Mouse (Mus musculus): ENCODE data around the gene Klhl5. TPM values are rescaled to one million over a fixed set of nuclear protein-coding genes. Genes with fewer than 3 reads are reported as not detected.

The Klhl5 gene
- polyA plus RNA-seq, 1 experiment from 2014 or later, result 4.4 TPM

GRCm38 (mm10) chr5:65119918-65120317 is 12.6 kb downstream of the Klhl5 start:
- Histone ChIP-seq H3K27ac (no peak overlapping the region), H3K27me3 (no peaks in the 10 kb centered on the region), H3K9ac (no peak overlapping the region), H3K9me3 (replicated peaks) (no peaks in the 10 kb centered on the region), H3K36me3 (peaks cover 4% of the 10 kb centered on the region; the same call in 1 of the 2 replicates), H3K4me2 (no peak overlapping the region), H3K4me3 (replicated peaks) (no peak overlapping the region), H3K4me1 (replicated peaks) (0 out of 2 replicates have a peak, but pooled peaks cover 6% of the 10 kb centered on the region)
- DNase-seq (no peak), ATAC-seq (ENCODE audit: low read depth) (no peak)
- 22% methylated on average over 3 of the region's 3 CpGs for WGBS (ENCODE audit: insufficient replicate concordance)

DNA sequence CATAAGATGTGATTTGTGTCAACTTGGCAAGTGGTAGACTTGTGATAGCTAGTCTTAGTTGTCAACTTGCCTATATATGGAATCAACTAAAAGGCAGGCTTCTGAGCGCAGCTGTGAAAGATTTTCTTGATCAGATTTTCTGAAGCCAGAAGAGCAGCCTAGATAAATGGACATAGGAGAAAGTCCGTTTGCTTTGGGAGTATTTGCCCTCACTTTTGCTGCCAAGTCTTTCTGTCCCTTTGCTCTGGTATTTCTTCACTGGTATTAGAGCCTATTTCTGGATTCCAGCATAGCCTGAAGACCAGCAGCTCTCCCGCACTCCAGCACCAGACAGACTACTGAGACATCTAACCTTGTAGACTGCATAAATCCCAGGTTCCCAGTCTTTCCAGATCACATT is 15.3 kb downstream of the Klhl5 start:
- no peaks in the 10 kb centered on the region for H3K9me3 ChIP-seq (replicated peaks)
- no peak overlapping the region for H3K4me2 ChIP-seq
- no peaks in the 10 kb centered on the region for H3K27me3 ChIP-seq
- no peaks in the 10 kb centered on the region for H3K36me3 ChIP-seq
- DNase-seq, result no peak
- H3K4me1 ChIP-seq (replicated peaks), result 0 out of 2 replicates have a peak, but pooled peaks cover 2% of the 10 kb centered on the region
- ATAC-seq (ENCODE audit: low read depth), result no peak
- 65% methylated on average over 3 of the region's 3 CpGs for WGBS (ENCODE audit: insufficient replicate concordance)
- H3K9ac ChIP-seq, result no peak overlapping the region
- H3K27ac ChIP-seq, result no peak overlapping the region
- H3K4me3 ChIP-seq (replicated peaks), result no peak overlapping the region

DNA sequence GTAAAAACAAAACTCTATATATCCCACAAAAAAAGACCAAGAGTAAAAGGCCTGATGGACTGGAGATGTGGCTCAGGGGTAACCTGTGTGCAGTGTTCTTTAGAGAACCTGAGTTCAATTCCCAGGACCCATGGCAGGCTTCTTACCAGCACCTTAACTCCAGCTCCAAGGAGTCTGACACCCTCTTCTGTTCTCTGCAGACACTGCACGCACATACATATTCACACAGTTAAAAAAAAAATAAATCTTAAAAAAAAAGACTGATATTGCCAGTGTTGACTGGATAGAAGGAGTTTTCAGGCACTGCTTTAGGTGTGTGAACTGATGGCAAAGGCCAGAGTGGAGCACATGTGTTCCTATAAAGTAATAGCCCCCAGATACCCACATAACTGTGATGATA is 18.8 kb downstream of the Klhl5 start:
- no peak overlapping the region for H3K27ac ChIP-seq
- no peak for ATAC-seq (ENCODE audit: low read depth)
- WGBS (ENCODE audit: insufficient replicate concordance), result 73% methylated on average over 1 of the region's 1 CpGs

GRCm38 (mm10) chr5:65128481-65128880 is 21.1 kb downstream of the Klhl5 start:
- no peak overlapping the region for H3K4me3 ChIP-seq (replicated peaks)
- ATAC-seq (ENCODE audit: low read depth), result no peak
- H3K27ac ChIP-seq, result no peak overlapping the region
- H3K27me3 ChIP-seq, result no peaks in the 10 kb centered on the region
- DNase-seq, result no peak
- WGBS (ENCODE audit: insufficient replicate concordance), result 47% methylated on average over 2 of the region's 2 CpGs
- H3K4me1 ChIP-seq (replicated peaks), result peaks cover 7% of the 10 kb centered on the region; the same call in 1 of the 2 replicates
- no peak overlapping the region for H3K4me2 ChIP-seq
- H3K9me3 ChIP-seq (replicated peaks), result no peaks in the 10 kb centered on the region
- no peak overlapping the region for H3K9ac ChIP-seq
- H3K36me3 ChIP-seq, result no peaks in the 10 kb centered on the region

More for the DNA sequence above, 18.8 kb downstream of the Klhl5 start:
- Histone ChIP-seq H3K9ac (no peak overlapping the region), H3K4me2 (no peak overlapping the region), H3K27me3 (no peaks in the 10 kb centered on the region), H3K4me1 (replicated peaks) (0 out of 2 replicates have a peak, but pooled peaks cover 1% of the 10 kb centered on the region), H3K9me3 (replicated peaks) (no peaks in the 10 kb centered on the region), H3K4me3 (replicated peaks) (no peak overlapping the region), H3K36me3 (no peaks in the 10 kb centered on the region)
- no peak for DNase-seq

DNA sequence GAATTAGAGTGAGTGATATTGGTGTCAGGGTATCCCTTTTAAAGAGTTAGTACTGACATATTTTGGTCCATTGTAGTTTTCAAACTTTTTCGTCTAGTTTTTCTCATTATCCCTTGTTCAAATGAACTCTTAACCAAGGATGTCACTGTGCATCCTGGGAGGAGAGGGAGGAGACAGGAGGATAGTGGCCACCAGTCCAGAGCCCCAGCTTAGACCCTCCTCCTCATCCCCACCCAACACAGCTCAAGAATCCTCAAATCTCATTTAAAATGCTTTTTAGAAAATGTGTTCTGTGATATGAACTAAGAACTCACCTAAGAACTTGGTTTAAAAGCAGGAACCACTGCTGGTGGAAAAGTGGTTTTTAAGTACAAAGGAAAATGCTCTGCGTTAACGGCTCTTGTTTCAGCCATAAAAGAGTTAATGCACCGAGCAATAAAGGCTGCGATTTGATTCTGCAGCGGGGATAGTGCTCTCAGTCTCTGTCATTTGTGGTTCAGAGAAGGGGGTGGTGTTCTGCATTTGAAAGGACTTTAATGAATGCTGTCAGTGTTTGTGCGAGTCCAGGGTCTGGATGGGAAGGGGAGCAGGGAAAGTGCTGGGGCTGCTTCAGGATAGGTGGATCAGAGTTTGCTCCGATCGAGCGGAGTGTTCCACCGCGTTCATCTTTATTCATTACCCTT is 23.3 kb downstream of the Klhl5 start:
- Histone ChIP-seq H3K4me1 (replicated peaks) (peaks cover 7% of the 10 kb centered on the region; the same call in 1 of the 2 replicates), H3K9me3 (replicated peaks) (no peaks in the 10 kb centered on the region), H3K4me3 (replicated peaks) (no peak overlapping the region), H3K27ac (no peak overlapping the region), H3K27me3 (no peaks in the 10 kb centered on the region), H3K9ac (no peak overlapping the region), H3K36me3 (no peaks in the 10 kb centered on the region), H3K4me2 (peak overlapping the region; percentile 32)
- WGBS (ENCODE audit: insufficient replicate concordance), result 34% methylated on average over 12 of the region's 12 CpGs
- ATAC-seq (ENCODE audit: low read depth), result no peak
- no peak for DNase-seq

- Histone ChIP-seq H3K9ac (no peak overlapping the region), H3K27me3 (no peaks in the 10 kb centered on the region), H3K9me3 (replicated peaks) (no peaks in the 10 kb centered on the region), H3K4me3 (replicated peaks) (peak overlapping the region; percentile 2; the same call in 1 of the 2 replicates), H3K4me2 (peak overlapping the region; percentile 32), H3K27ac (no peak overlapping the region), H3K36me3 (no peaks in the 10 kb centered on the region), H3K4me1 (replicated peaks) (peaks cover 11% of the 10 kb centered on the region; the same call in 1 of the 2 replicates)
- ATAC-seq (ENCODE audit: low read depth) (no peak), DNase-seq (no peak)
- WGBS (ENCODE audit: insufficient replicate concordance), result 45% methylated on average over 20 of the region's 20 CpGs
Measured at GRCm38 (mm10) chr5:65131211-65131879, 24.0 kb downstream of the Klhl5 start.

- Histone ChIP-seq H3K27ac (no peak overlapping the region), H3K4me3 (replicated peaks) (no peak overlapping the region), H3K4me2 (no peak overlapping the region), H3K36me3 (no peaks in the 10 kb centered on the region), H3K9me3 (replicated peaks) (no peaks in the 10 kb centered on the region), H3K4me1 (replicated peaks) (peaks cover 10% of the 10 kb centered on the region; the same call in 1 of the 2 replicates), H3K9ac (no peak overlapping the region), H3K27me3 (no peaks in the 10 kb centered on the region)
- DNase-seq, result no peak
- 40% methylated on average over 7 of the region's 7 CpGs for WGBS (ENCODE audit: insufficient replicate concordance)
- ATAC-seq (ENCODE audit: low read depth), result no peak
Measured at GRCm38 (mm10) chr5:65136159-65136558, 28.8 kb downstream of the Klhl5 start.

DNA sequence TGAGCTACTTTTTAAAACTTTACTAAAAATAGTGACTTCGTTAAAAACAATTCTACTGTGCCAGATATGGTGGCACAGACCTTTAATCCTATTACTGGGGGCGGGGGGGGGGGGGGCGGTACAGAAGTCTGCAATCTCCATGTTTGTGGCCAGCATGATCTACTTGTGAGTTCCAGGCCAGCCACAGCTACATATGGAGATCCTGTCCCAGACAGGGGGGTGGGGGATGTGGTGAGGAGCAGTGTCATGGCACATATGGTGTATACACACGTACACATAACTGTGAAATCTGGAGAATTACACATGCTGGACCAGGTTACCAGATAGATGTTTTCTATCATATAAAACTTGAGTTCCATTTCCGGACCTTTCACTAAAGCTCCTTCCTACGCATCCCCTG is 29.7 kb downstream of the Klhl5 start:
- Histone ChIP-seq H3K36me3 (0 out of 2 replicates have a peak, but pooled peaks cover under 1% of the 10 kb centered on the region), H3K4me3 (replicated peaks) (no peak overlapping the region), H3K9ac (no peak overlapping the region), H3K9me3 (replicated peaks) (no peaks in the 10 kb centered on the region), H3K4me2 (no peak overlapping the region), H3K27me3 (no peaks in the 10 kb centered on the region), H3K4me1 (replicated peaks) (peaks cover 4% of the 10 kb centered on the region; the same call in 1 of the 2 replicates), H3K27ac (no peak overlapping the region)
- 76% methylated on average over 6 of the region's 6 CpGs for WGBS (ENCODE audit: insufficient replicate concordance)
- ATAC-seq (ENCODE audit: low read depth) (no peak), DNase-seq (no peak)

DNA sequence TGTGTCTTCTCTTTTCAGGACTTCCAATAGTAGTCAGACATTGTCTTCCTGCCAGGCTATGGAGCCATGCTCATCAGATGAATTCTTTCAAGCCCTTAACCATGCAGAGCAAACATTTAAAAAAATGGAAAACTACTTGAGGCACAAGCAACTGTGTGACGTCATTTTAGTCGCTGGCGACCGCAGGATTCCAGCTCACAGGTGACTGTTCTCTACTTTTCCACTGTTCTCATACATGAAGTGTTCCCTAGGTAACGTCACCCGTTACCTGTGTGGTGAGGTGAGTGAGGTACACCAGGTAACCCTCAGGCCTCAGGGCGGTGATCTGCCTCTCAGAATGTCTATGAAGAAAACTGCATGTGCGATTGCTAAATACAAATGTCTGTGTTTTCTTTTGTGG is 33.9 kb downstream of the Klhl5 start:
- peaks cover 1% of the 10 kb centered on the region; the same call in 1 of the 2 replicates for H3K4me1 ChIP-seq (replicated peaks)
- H3K36me3 ChIP-seq, result peaks cover 11% of the 10 kb centered on the region; the same call in 1 of the 2 replicates
- no peak overlapping the region for H3K9ac ChIP-seq
- H3K9me3 ChIP-seq (replicated peaks), result no peaks in the 10 kb centered on the region
- no peak overlapping the region for H3K4me2 ChIP-seq
- no peak overlapping the region for H3K4me3 ChIP-seq (replicated peaks)
- WGBS (ENCODE audit: insufficient replicate concordance), result 85% methylated on average over 8 of the region's 8 CpGs
- H3K27ac ChIP-seq, result no peak overlapping the region
- no peak for ATAC-seq (ENCODE audit: low read depth)
- no peaks in the 10 kb centered on the region for H3K27me3 ChIP-seq
- DNase-seq, result no peak

- no peak overlapping the region for H3K9ac ChIP-seq
- no peak overlapping the region for H3K27ac ChIP-seq
- H3K4me1 ChIP-seq (replicated peaks), result no peaks in the 10 kb centered on the region
- ATAC-seq (ENCODE audit: low read depth) (no peak), DNase-seq (no peak)
- no peak overlapping the region for H3K4me2 ChIP-seq
- 73% methylated on average over 6 of the region's 6 CpGs for WGBS (ENCODE audit: insufficient replicate concordance)
- peaks cover 11% of the 10 kb centered on the region; the same call in 1 of the 2 replicates for H3K36me3 ChIP-seq
- no peaks in the 10 kb centered on the region for H3K9me3 ChIP-seq (replicated peaks)
- H3K4me3 ChIP-seq (replicated peaks), result no peak overlapping the region
- no peaks in the 10 kb centered on the region for H3K27me3 ChIP-seq
Measured at GRCm38 (mm10) chr5:65142247-65142646, 34.9 kb downstream of the Klhl5 start.

DNA sequence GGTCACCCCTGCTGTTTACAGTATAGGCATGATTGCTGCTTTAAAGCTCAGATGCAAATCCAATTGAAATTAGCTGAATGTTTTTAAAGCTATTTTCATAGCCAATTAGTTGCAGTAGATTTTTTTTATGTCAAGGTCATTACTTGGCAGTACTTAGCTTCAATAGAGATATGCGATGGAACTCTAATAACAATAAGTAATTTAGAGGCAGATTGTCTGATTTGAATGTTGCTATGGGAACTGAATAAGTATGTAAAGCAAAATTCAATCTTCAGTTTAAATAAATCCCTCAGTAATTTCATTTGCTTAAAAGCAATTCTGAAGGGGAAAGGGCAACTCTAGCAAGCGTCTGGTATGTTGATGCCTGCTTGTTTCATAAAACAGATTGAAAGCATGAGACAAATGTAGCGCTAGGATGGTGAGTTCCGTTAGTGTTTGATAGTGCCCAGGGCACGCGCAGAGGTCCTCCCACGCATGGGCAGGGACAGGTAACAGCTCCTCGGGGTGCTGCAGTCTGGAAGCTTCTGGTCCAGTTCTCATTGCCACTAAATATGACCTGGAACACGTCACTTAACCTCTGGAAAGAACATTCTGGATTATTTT is 38.3 kb downstream of the Klhl5 start:
- H3K36me3 ChIP-seq, result peaks cover 13% of the 10 kb centered on the region
- no peak for DNase-seq
- no peaks in the 10 kb centered on the region for H3K27me3 ChIP-seq
- H3K4me2 ChIP-seq, result no peak overlapping the region
- no peak for ATAC-seq (ENCODE audit: low read depth)
- no peak overlapping the region for H3K4me3 ChIP-seq (replicated peaks)
- 83% methylated on average over 9 of the region's 9 CpGs for WGBS (ENCODE audit: insufficient replicate concordance)
- no peak overlapping the region for H3K9ac ChIP-seq
- H3K9me3 ChIP-seq (replicated peaks), result no peaks in the 10 kb centered on the region
- no peaks in the 10 kb centered on the region for H3K4me1 ChIP-seq (replicated peaks)
- no peak overlapping the region for H3K27ac ChIP-seq

All from liver, embryonic 13.5 days (tissue).